Mouse (Mus musculus) layer of hippocampus, postnatal 14 days (tissue): ENCODE measurements around the gene Cdc7. TPM values are rescaled to one million over a fixed set of nuclear protein-coding genes. Genes with fewer than 3 reads are reported as not detected.

Experiments
- DNase-seq, 2 experiments: peaks; one replicate each; pipeline ENCODE4 v3.0.0; 2021 to 2022; ENCODE audit warnings: low spot score in 2 of 2, mixed read lengths in 1 of 2
- total RNA-seq, 2 experiments: library from RNA; stranded (reverse); gene quantifications; 2 replicates each; pipeline ENCODE4 v1.2.3; 2021

The Cdc7 gene
- total RNA-seq, 2 experiments from 2014 or later: 13.5 to 14.9 TPM

GRCm38 (mm10) chr5:106991300-106991929 is 27.3 kb downstream of the Cdc7 start:
- DNase-seq: no peak

- DNase-seq: no peak
Measured at GRCm38 (mm10) chr5:106994716-106995115, 30.6 kb downstream of the Cdc7 start.

- DNase-seq: peak in 1 of 2 experiments; percentile 69
Measured at GRCm38 (mm10) chr5:106995886-106996538, 31.9 kb downstream of the Cdc7 start.

- DNase-seq: no peak
Measured at GRCm38 (mm10) chr5:106996539-106997244, 32.6 kb downstream of the Cdc7 start.

GRCm38 (mm10) chr5:107001396-107002090 is 37.4 kb downstream of the Cdc7 start:
- no peak for DNase-seq

- DNase-seq: no peak
Measured at GRCm38 (mm10) chr5:107002091-107002416, 37.9 kb downstream of the Cdc7 start.

- no peak for DNase-seq
Measured at GRCm38 (mm10) chr5:107009721-107010120, 45.6 kb downstream of the Cdc7 start.

GRCm38 (mm10) chr5:107010300-107010699 is 46.2 kb downstream of the Cdc7 start:
- no peak for DNase-seq

GRCm38 (mm10) chr5:107011316-107012029 is 47.4 kb downstream of the Cdc7 start:
- no peak for DNase-seq

GRCm38 (mm10) chr5:107012030-107012715 is 48.1 kb downstream of the Cdc7 start:
- DNase-seq: no peak

GRCm38 (mm10) chr5:107013393-107013792 is 49.3 kb downstream of the Cdc7 start:
- DNase-seq: no peak

- no peak for DNase-seq
Measured at GRCm38 (mm10) chr5:107014146-107014545, 50.0 kb downstream of the Cdc7 start.

- no peak for DNase-seq
Measured at GRCm38 (mm10) chr5:107015046-107015421, 50.9 kb downstream of the Cdc7 start.

GRCm38 (mm10) chr5:107015422-107016081 is 51.4 kb downstream of the Cdc7 start:
- no peak for DNase-seq

GRCm38 (mm10) chr5:107016538-107016937 is 52.4 kb downstream of the Cdc7 start:
- DNase-seq: no peak

GRCm38 (mm10) chr5:107017544-107017943 is 53.4 kb downstream of the Cdc7 start:
- no peak for DNase-seq

- DNase-seq: no peak
Measured at GRCm38 (mm10) chr5:107019057-107019456, 54.9 kb downstream of the Cdc7 start.

- no peak for DNase-seq
Measured at GRCm38 (mm10) chr5:107019904-107020303, 55.8 kb downstream of the Cdc7 start.

- DNase-seq: no peak
Measured at GRCm38 (mm10) chr5:107020366-107020765, 56.2 kb downstream of the Cdc7 start.
